8 mouse cellular contexts compared by ENCODE assay signal in genomic region chr5:63886709-63887108, GRCm38 (mm10).
DNase-seq lines count a peak whose midpoint lies in the region; ATAC-seq and TF ChIP-seq lines count a peak whose summit lies in the region.
"Had no signal": no experiment of that assay in that cellular context is flagged by ENCODE, and none has a peak within 500 bp of the region (broad histone marks: within the 10 kb centered on the region; RNA-seq: fewer than 3 reads in every experiment).

No protein-coding gene starts in this region.

- peak; percentile 67 for TF ChIP-seq CTCF in liver, embryonic 14.5 days (IDR thresholded peaks at IDR 0.05; ENCODE audit: low read depth)
- TF ChIP-seq CTCF in kidney, postnatal 0 days (IDR thresholded peaks at IDR 0.05; ENCODE audit: low read depth): peak; percentile 83

- no peaks in the 10 kb centered on the region for H3K9me3 ChIP-seq in liver, embryonic 14.5 days (ENCODE audit: control insufficient read depth, low read length)
- H3K9me3 ChIP-seq in kidney, postnatal 0 days (replicated peaks; ENCODE audit: low read length): no peaks in the 10 kb centered on the region
- H3K9me3 ChIP-seq in neural tube, embryonic 14.5 days (ENCODE audit: control insufficient read depth, low read length): no peaks in the 10 kb centered on the region
- H3K9me3 ChIP-seq: heart, embryonic 15.5 days had no signal

- no peak overlapping the region for H3K9ac ChIP-seq in liver, embryonic 14.5 days (replicated peaks)
- H3K9ac ChIP-seq in kidney, postnatal 0 days (ENCODE audit: low read depth, low read length): no peak overlapping the region
- no peak overlapping the region for H3K9ac ChIP-seq in neural tube, embryonic 14.5 days (replicated peaks; ENCODE audit: low read depth, low read length)
- H3K9ac ChIP-seq: heart, embryonic 15.5 days had no signal

- no peak overlapping the region for H3K27ac ChIP-seq in liver, embryonic 14.5 days
- no peak overlapping the region for H3K27ac ChIP-seq in kidney, postnatal 0 days
- no peak overlapping the region for H3K27ac ChIP-seq in neural tube, embryonic 14.5 days (ENCODE audit: low read depth, low read length)
- H3K27ac ChIP-seq: heart, embryonic 15.5 days had no signal

- no peaks in the 10 kb centered on the region for H3K27me3 ChIP-seq in liver, embryonic 14.5 days (ENCODE audit: control insufficient read depth, insufficient read depth, low read length)
- no peaks in the 10 kb centered on the region for H3K27me3 ChIP-seq in kidney, postnatal 0 days (ENCODE audit: insufficient read depth, low read length)
- H3K27me3 ChIP-seq in neural tube, embryonic 14.5 days (ENCODE audit: control insufficient read depth, insufficient read depth, low read length): no peaks in the 10 kb centered on the region
- H3K27me3 ChIP-seq: heart, embryonic 15.5 days had no signal

- no peak overlapping the region for H3K4me3 ChIP-seq in liver, embryonic 14.5 days (ENCODE audit: insufficient read depth in 1 of 2, low read depth in 2 of 2, low read length in 2 of 2)
- no peak overlapping the region for H3K4me3 ChIP-seq in kidney, postnatal 0 days (replicated peaks; ENCODE audit: low read depth, low read length)
- H3K4me3 ChIP-seq in neural tube, embryonic 14.5 days (ENCODE audit: low read depth, low read length): no peak overlapping the region
- H3K4me3 ChIP-seq: heart, embryonic 15.5 days had no signal

- H3K36me3 ChIP-seq in liver, embryonic 14.5 days (replicated peaks; ENCODE audit: control insufficient read depth, insufficient read depth, low read depth): no peaks in the 10 kb centered on the region
- no peaks in the 10 kb centered on the region for H3K36me3 ChIP-seq in kidney, postnatal 0 days (ENCODE audit: insufficient read depth, low read length)
- no peaks in the 10 kb centered on the region for H3K36me3 ChIP-seq in neural tube, embryonic 14.5 days (ENCODE audit: control insufficient read depth, insufficient read depth, low read length)
- H3K36me3 ChIP-seq: heart, embryonic 15.5 days had no signal

- no peaks in the 10 kb centered on the region for H3K4me1 ChIP-seq in liver, embryonic 14.5 days (replicated peaks; ENCODE audit: control insufficient read depth in 2 of 2, insufficient read depth in 2 of 2, low read length in 1 of 2)
- no peaks in the 10 kb centered on the region for H3K4me1 ChIP-seq in kidney, postnatal 0 days (replicated peaks; ENCODE audit: insufficient read depth, low read length)
- no peaks in the 10 kb centered on the region for H3K4me1 ChIP-seq in neural tube, embryonic 14.5 days (ENCODE audit: control insufficient read depth, insufficient read depth, low read length)
- H3K4me1 ChIP-seq: heart, embryonic 15.5 days had no signal

- TF ChIP-seq EP300 in liver, embryonic 14.5 days (IDR thresholded peaks at IDR 0.05; ENCODE audit: low read depth): no peak

- WGBS in liver, embryonic 14.5 days (ENCODE audit: insufficient replicate concordance): 28% methylated on average over 6 of the region's 6 CpGs
- 30% methylated on average over 6 of the region's 6 CpGs for WGBS in kidney, postnatal 0 days
- 42% methylated on average over 6 of the region's 6 CpGs for WGBS in neural tube, embryonic 14.5 days

- H3K4me2 ChIP-seq in liver, embryonic 14.5 days (ENCODE audit: low read depth): no peak overlapping the region
- H3K4me2 ChIP-seq in kidney, postnatal 0 days (ENCODE audit: low read length): no peak overlapping the region
- H3K4me2 ChIP-seq in neural tube, embryonic 14.5 days (ENCODE audit: low read depth, low read length): no peak overlapping the region
- H3K4me2 ChIP-seq: heart, embryonic 15.5 days had no signal

- ATAC-seq in liver, embryonic 14.5 days (ENCODE audit: insufficient read depth): no peak
- peak; percentile 41; the same call in 1 of the 2 replicates for ATAC-seq in kidney, postnatal 0 days (replicated peaks; ENCODE audit: low FRiP score, low read depth)
- peak; percentile 63; the same call in 1 of the 2 replicates for ATAC-seq in neural tube, embryonic 14.5 days (ENCODE audit: low read depth)

- peak in 2 of 3 experiments; percentile 22 to 23 for DNase-seq in liver, embryonic 14.5 days (ENCODE audit: low read depth in 3 of 3, low spot score in 3 of 3)
- DNase-seq in liver (no peak), NIH3T3 (ENCODE audit: low read depth) (peak; percentile 59)
- peak; percentile 74 for DNase-seq in embryo, embryonic 10.5 days (ENCODE audit: low spot score)
- DNase-seq in kidney, postnatal 0 days (ENCODE audit: low spot score): peak; percentile 82
- DNase-seq in right cerebral cortex, postnatal 10 days (ENCODE audit: low spot score in 2 of 2): no peak

Comparison
In these comparisons a context has a peak if more than half of its experiments do, and no peak if none do; other contexts are left out.
1. DNase-seq: peak in liver, embryonic 14.5 days (2 of 3), NIH3T3 (single experiment), embryo, embryonic 10.5 days (single experiment) and kidney, postnatal 0 days (single experiment); none in liver (single experiment) and right cerebral cortex, postnatal 10 days (0 of 2).